Mouse (Mus musculus) G1E (cell line): ENCODE measurements around the gene Dgkz. TPM values are rescaled to one million over a fixed set of nuclear protein-coding genes. Genes with fewer than 3 reads are reported as not detected.

Experiments
- ATAC-seq: 2 replicates; pipeline ENCODE4 v1.8.0; 2016; ENCODE audit warnings: mild to moderate bottlenecking; ENCODE audit not compliant: insufficient number of reproducible peaks, poor library complexity, low FRiP score, severe bottlenecking; ENCODE audit errors: extremely low read depth
- DNase-seq: peaks from one replicate; pipeline ENCODE4 v3.0.0; 2012; ENCODE audit warnings: low spot score
- H3K27me3 ChIP-seq: 2 replicates; pipeline ENCODE4 v1.6.1; 2012; ENCODE audit warnings: mild to moderate bottlenecking, low read length, inconsistent platforms; ENCODE audit not compliant: insufficient read depth
- H3K36me3 ChIP-seq: replicated peaks from 2 replicates; pipeline ENCODE3; 2012; ENCODE audit warnings: mild to moderate bottlenecking, inconsistent platforms
- H3K4me1 ChIP-seq: 2 replicates; pipeline ENCODE4 v1.6.1; 2012; ENCODE audit warnings: low read depth, low read length, inconsistent platforms, mixed read lengths; ENCODE audit not compliant: insufficient read depth
- H3K4me3 ChIP-seq: 2 replicates; pipeline ENCODE4 v1.5.1; 2012; ENCODE audit warnings: low read depth, mild to moderate bottlenecking, inconsistent platforms, low read length, moderate library complexity, mixed read lengths
- H3K9me3 ChIP-seq: replicated peaks from 2 replicates; pipeline ENCODE4 v1.6.1; 2012; ENCODE audit warnings: inconsistent platforms
- CTCF ChIP-seq: IDR thresholded peaks from 2 replicates; pipeline ENCODE4 v1.5.1; 2012; ENCODE audit warnings: low read depth, low read length, inconsistent platforms, mixed read lengths
- GATA1 ChIP-seq: IDR thresholded peaks from 2 replicates; pipeline ENCODE4 v1.6.1; 2012; ENCODE audit warnings: borderline replicate concordance, low read length, inconsistent platforms, mixed read lengths
- GATA2 ChIP-seq: IDR thresholded peaks from 2 replicates; pipeline ENCODE4 v1.6.1; 2012; ENCODE audit warnings: low read depth, low read length, inconsistent platforms, borderline replicate concordance
- POLR2AphosphoS5 ChIP-seq: IDR thresholded peaks from 2 replicates; pipeline ENCODE4 v1.6.1; 2012; ENCODE audit warnings: low read depth, low read length, inconsistent platforms; ENCODE audit not compliant: insufficient replicate concordance
- TAL1 ChIP-seq: conservative IDR thresholded peaks from 2 replicates; pipeline ENCODE4 v1.6.1; 2012; ENCODE audit warnings: low read depth, low read length, inconsistent platforms, mixed read lengths
- polyA plus RNA-seq: library from polyadenylated mRNA; stranded (reverse); fragments of >175 nt; gene quantifications from 2 replicates; pipeline ENCODE4 v1.2.3, GENCODE M21; 2012
- total RNA-seq, 2 experiments: library from RNA; stranded (forward) in 1 of 2; stranded (reverse) in 1 of 2; fragments of 200-1000 nt in 1 of 2; fragments of >200 nt in 1 of 2; fragmentation: Nextera tagmentation in 1 of 2; gene quantifications; 2 replicates each; pipeline ENCODE4 v1.2.3; 2014 to 2017

Gene Dgkz
- total and polyA plus RNA-seq, 3 experiments = 115 to 416 (median 290) TPM

DNA sequence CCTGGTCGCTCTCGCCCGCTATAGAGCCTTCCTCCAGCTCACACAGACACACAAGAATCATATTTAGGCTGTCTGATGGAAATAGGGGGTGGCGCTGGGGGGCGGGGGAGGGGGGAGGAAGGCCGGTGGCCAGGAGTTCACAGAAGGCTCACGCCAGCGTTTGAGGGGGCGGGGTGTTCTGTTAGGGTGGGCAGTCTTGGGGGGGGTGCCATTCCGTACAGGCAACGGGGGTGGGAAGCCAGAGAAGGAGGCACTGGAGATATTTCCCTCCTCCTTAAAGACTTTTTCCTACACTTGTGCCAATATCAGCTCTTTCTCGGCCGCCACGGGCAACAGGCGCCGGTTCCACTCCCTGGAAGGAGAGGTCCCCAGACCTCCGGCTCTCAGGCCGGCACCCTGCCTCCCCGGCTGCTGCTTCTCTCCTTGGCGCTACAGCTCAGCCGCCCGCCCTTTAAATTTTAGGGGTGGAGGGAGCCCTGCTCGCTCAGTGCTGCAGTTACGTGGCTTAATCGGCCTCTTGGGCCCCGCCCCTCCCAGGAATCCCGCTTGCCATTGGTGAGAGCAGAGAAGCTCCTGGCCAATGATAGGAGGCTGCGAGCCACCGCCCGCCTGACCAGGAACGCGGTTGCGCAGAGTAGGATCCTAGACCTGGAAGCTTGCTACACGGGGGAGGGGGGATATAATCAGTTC lies 32.4 kb upstream of the Dgkz start:
- TF ChIP-seq POLR2AphosphoS5 (no peak), CTCF (no peak), GATA2 (no peak), TAL1 (no peak), GATA1 (no peak)
- no peaks in the 10 kb centered on the region for H3K9me3 ChIP-seq
- peaks cover 26% of the 10 kb centered on the region for H3K4me1 ChIP-seq
- H3K4me3 ChIP-seq = peak overlapping the region; percentile 71
- ATAC-seq = peak; percentile 99
- H3K27me3 ChIP-seq = peaks cover 51% of the 10 kb centered on the region
- DNase-seq = peak; percentile 96
- H3K36me3 ChIP-seq = no peaks in the 10 kb centered on the region

GRCm38 (mm10) chr2:92006983-92007921 lies 31.6 kb upstream of the Dgkz start:
- peaks cover 51% of the 10 kb centered on the region for H3K27me3 ChIP-seq
- no peaks in the 10 kb centered on the region for H3K9me3 ChIP-seq
- peak overlapping the region; percentile 71; the same call in 1 of the 2 replicates for H3K4me3 ChIP-seq
- DNase-seq (peak; percentile 16), ATAC-seq (no peak)
- peaks cover 26% of the 10 kb centered on the region for H3K4me1 ChIP-seq
- H3K36me3 ChIP-seq = no peaks in the 10 kb centered on the region
- TF ChIP-seq GATA1 = no peak
- TF ChIP-seq CTCF = no peak
- TF ChIP-seq TAL1 = no peak
- TF ChIP-seq GATA2 = no peak
- TF ChIP-seq POLR2AphosphoS5 = no peak

- ATAC-seq (no peak), DNase-seq (no peak)
- Histone ChIP-seq H3K36me3 (no peaks in the 10 kb centered on the region), H3K27me3 (peaks cover 51% of the 10 kb centered on the region), H3K4me3 (no peak overlapping the region), H3K9me3 (no peaks in the 10 kb centered on the region), H3K4me1 (peaks cover 26% of the 10 kb centered on the region)
- TF ChIP-seq TAL1 (no peak), CTCF (no peak)
These were observed 30.8 kb upstream of the Dgkz start for GRCm38 (mm10) chr2:92006491-92006890.

DNA sequence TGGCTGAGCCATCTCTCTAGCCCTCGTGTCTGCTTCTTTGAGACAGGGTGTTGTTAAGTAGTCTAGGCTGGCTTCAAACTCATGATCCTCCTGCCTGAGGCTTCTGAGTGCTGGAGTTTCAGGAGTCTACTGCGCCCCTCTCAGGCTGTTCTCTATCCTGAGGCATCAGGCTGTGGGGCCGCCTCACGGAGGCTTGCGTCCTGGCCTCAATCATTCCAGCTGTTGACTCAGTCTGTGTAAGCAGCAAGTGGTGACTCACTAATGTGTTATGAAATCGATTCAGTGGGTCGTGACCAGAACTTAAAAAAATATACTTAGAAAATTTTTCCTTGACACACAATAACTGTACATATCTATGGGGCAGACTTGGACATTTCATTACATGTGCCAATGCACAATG lies 29.0 kb upstream of the Dgkz start:
- ATAC-seq (no peak), DNase-seq (no peak)
- TF ChIP-seq GATA2 (no peak), TAL1 (no peak), CTCF (no peak), POLR2AphosphoS5 (no peak), GATA1 (no peak)
- Histone ChIP-seq H3K4me1 (peaks cover 26% of the 10 kb centered on the region), H3K27me3 (peaks cover 47% of the 10 kb centered on the region), H3K4me3 (no peak overlapping the region), H3K36me3 (no peaks in the 10 kb centered on the region), H3K9me3 (no peaks in the 10 kb centered on the region)

GRCm38 (mm10) chr2:91997905-91998608 lies 22.4 kb upstream of the Dgkz start:
- no peaks in the 10 kb centered on the region for H3K9me3 ChIP-seq
- TF ChIP-seq CTCF = no peak
- TF ChIP-seq GATA1 = no peak
- no peak for TF ChIP-seq TAL1
- TF ChIP-seq POLR2AphosphoS5 = no peak
- no peak for TF ChIP-seq GATA2
- H3K36me3 ChIP-seq = no peaks in the 10 kb centered on the region
- ATAC-seq (no peak), DNase-seq (no peak)
- no peaks in the 10 kb centered on the region for H3K4me1 ChIP-seq
- peaks cover 54% of the 10 kb centered on the region for H3K27me3 ChIP-seq
- no peak overlapping the region for H3K4me3 ChIP-seq

GRCm38 (mm10) chr2:91996006-91996405 lies 20.3 kb upstream of the Dgkz start:
- no peak for TF ChIP-seq POLR2AphosphoS5
- TF ChIP-seq GATA2 = no peak
- no peak for TF ChIP-seq GATA1
- no peak for TF ChIP-seq CTCF
- DNase-seq = no peak
- no peak for ATAC-seq
- Histone ChIP-seq H3K4me3 (no peak overlapping the region), H3K9me3 (no peaks in the 10 kb centered on the region), H3K27me3 (peaks cover 49% of the 10 kb centered on the region), H3K4me1 (no peaks in the 10 kb centered on the region), H3K36me3 (no peaks in the 10 kb centered on the region)
